Mouse (Mus musculus): ENCODE measurements around the gene Ttc30a1. TPM values are rescaled to one million over a fixed set of nuclear protein-coding genes. Genes with fewer than 3 reads are reported as not detected.

Gene Ttc30a1
- polyA plus RNA-seq, 1 experiment, result 1.5 TPM

DNA sequence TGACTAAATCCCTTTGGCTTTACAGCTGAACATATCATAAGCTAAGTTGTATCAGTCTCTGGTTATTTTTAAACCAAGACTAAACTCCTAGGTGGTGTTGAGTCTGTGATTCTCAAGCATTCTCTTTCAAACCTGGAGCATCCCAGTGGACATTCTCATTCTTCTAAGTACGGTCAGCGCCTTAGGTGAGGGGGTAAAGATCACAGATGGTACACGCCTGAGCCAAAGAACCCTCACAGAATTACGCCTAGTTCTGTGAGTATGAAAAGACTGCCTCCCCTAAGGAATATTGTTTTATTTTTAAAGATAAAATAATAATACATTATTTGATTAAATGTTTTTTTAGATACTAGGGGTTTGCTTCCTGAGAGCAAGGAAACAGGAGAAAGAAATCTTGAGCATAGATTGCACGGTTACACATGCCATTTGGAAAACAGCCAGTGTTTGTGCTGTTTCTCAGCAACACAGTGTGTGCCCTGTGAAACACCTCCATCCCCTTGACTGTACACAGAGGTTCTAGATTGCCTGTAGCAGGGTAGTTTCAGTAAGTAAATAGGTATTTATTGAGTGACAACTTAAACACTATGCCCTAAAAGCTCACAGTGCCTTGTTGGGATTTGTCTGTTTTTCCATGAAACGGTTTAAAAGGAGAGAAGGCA, 51.9 kb downstream of the Ttc30a1 start:
- Histone ChIP-seq H3K27ac (replicated peaks; ENCODE audit: low read depth, low read length) (no peak overlapping the region), H3K4me3 (ENCODE audit: insufficient read depth, low read depth, low read length) (no peak overlapping the region), H3K4me1 (ENCODE audit: control insufficient read depth, insufficient read depth, insufficient read length, low read length) (no peaks in the 10 kb centered on the region)

GRCm38 (mm10) chr2:75929141-75929540, 52.6 kb downstream of the Ttc30a1 start:
- Histone ChIP-seq H3K4me1 (ENCODE audit: control insufficient read depth, insufficient read depth, insufficient read length, low read length) (no peaks in the 10 kb centered on the region), H3K4me3 (ENCODE audit: insufficient read depth, low read depth, low read length) (no peak overlapping the region)

More at GRCm38 (mm10) chr2:75929141-75929540, 52.6 kb downstream of the Ttc30a1 start:
- no peak overlapping the region for H3K27ac ChIP-seq (replicated peaks; ENCODE audit: low read depth, low read length)

Other genes with a start within 250 kb of the Ttc30a1 start
- 14.5 and 17.6 TPM in 2 replicates for gene Agps, start 149.8 kb downstream of the Ttc30a1 start, polyA plus RNA-seq (2012; ENCODE audit: insufficient read depth, insufficient read length, missing spikeins)
- 11.9 and 20.1 TPM in 2 replicates for gene Ttc30b, start 43.4 kb downstream of the Ttc30a1 start, polyA plus RNA-seq (2012; ENCODE audit: insufficient read depth, insufficient read length, missing spikeins)
- not detected in 2 replicates for gene Ttc30a2, start 3.8 kb downstream of the Ttc30a1 start, polyA plus RNA-seq (2012; ENCODE audit: insufficient read depth, insufficient read length, missing spikeins)